Mouse (Mus musculus) megakaryocyte, embryonic 14.5 days (primary cell): ENCODE data around the gene Rasgef1b.

Experiments used
- FLI1 ChIP-seq: IDR thresholded peaks from 2 replicates; pipeline ENCODE4 v1.6.1; 2012; ENCODE audit warnings: low read length, inconsistent platforms, mixed read lengths
- GATA1 ChIP-seq: IDR thresholded peaks from 3 replicates; pipeline ENCODE4 v1.6.1; 2012; ENCODE audit warnings: mixed read lengths, low read length, inconsistent platforms, borderline replicate concordance

- TF ChIP-seq GATA1 (no peak), FLI1 (no peak)
Observed at GRCm38 (mm10) chr5:99246972-99247371, 481.9 kb downstream of the Rasgef1b start.
